8 mouse cellular contexts compared by ENCODE assay signal in genomic region chr2:38338348-38338932, GRCm38 (mm10). TPM values are rescaled to one million over a fixed set of nuclear protein-coding genes. Genes with fewer than 3 reads are reported as not detected.
DNase-seq lines count a peak whose midpoint lies in the region; ATAC-seq lines count a peak whose summit lies in the region.

No protein-coding gene starts in this region.

- H3K9ac ChIP-seq in lung, embryonic 16.5 days (ENCODE audit: low read length) = no peak overlapping the region
- peak overlapping the region; percentile 99 for H3K9ac ChIP-seq in forebrain, embryonic 13.5 days
- H3K9ac ChIP-seq in limb, embryonic 15.5 days = no peak overlapping the region
- H3K9ac ChIP-seq in stomach, embryonic 16.5 days (ENCODE audit: low read length) = no peak overlapping the region

- 7% methylated on average over 5 of the region's 5 CpGs for WGBS in lung, embryonic 16.5 days
- WGBS in forebrain, embryonic 13.5 days = 4% methylated on average over 5 of the region's 5 CpGs
- WGBS in limb, embryonic 15.5 days = 16% methylated on average over 5 of the region's 5 CpGs
- WGBS in stomach, embryonic 16.5 days = 6% methylated on average over 5 of the region's 5 CpGs

- no peak overlapping the region for H3K27ac ChIP-seq in lung, embryonic 16.5 days (ENCODE audit: low read length)
- peak overlapping the region; percentile 98 for H3K27ac ChIP-seq in forebrain, embryonic 13.5 days
- no peak overlapping the region for H3K27ac ChIP-seq in limb, embryonic 15.5 days
- H3K27ac ChIP-seq in stomach, embryonic 16.5 days (ENCODE audit: low read length) = no peak overlapping the region

- DNase-seq in lung, postnatal 4 days = no peak
- DNase-seq in frontal cortex, postnatal 36 days (ENCODE audit: low spot score in 2 of 2) = no peak
- no peak for DNase-seq in cerebellum, adult 18-20 months
- no peak for DNase-seq in urinary bladder, adult 18-20 months (ENCODE audit: low spot score in 2 of 2)

- peaks cover 93% of the 10 kb centered on the region for H3K27me3 ChIP-seq in lung, embryonic 16.5 days (ENCODE audit: control insufficient read depth, insufficient read depth, low read depth, low read length)
- peaks cover 53% of the 10 kb centered on the region for H3K27me3 ChIP-seq in forebrain, embryonic 13.5 days
- peaks cover 82% of the 10 kb centered on the region for H3K27me3 ChIP-seq in limb, embryonic 15.5 days
- H3K27me3 ChIP-seq in stomach, embryonic 16.5 days (ENCODE audit: control insufficient read depth, insufficient read depth, low read length) = peaks cover 92% of the 10 kb centered on the region

- no peaks in the 10 kb centered on the region for H3K9me3 ChIP-seq in lung, embryonic 16.5 days (ENCODE audit: control insufficient read depth, low read length)
- no peaks in the 10 kb centered on the region for H3K9me3 ChIP-seq in forebrain, embryonic 13.5 days (replicated peaks)
- H3K9me3 ChIP-seq in limb, embryonic 15.5 days = no peaks in the 10 kb centered on the region
- H3K9me3 ChIP-seq in stomach, embryonic 16.5 days (replicated peaks; ENCODE audit: control insufficient read depth, low read length) = no peaks in the 10 kb centered on the region

- peak overlapping the region; percentile 50 for H3K4me3 ChIP-seq in lung, embryonic 16.5 days (ENCODE audit: low read length)
- peak overlapping the region; percentile 91 for H3K4me3 ChIP-seq in forebrain, embryonic 13.5 days
- peak overlapping the region; percentile 53 for H3K4me3 ChIP-seq in limb, embryonic 15.5 days
- H3K4me3 ChIP-seq in stomach, embryonic 16.5 days (replicated peaks; ENCODE audit: low read length) = peak overlapping the region; percentile 45

- peaks cover 11% of the 10 kb centered on the region for H3K4me1 ChIP-seq in lung, embryonic 16.5 days (replicated peaks; ENCODE audit: control insufficient read depth, insufficient read depth, low read length)
- peaks cover 43% of the 10 kb centered on the region for H3K4me1 ChIP-seq in forebrain, embryonic 13.5 days
- peaks cover 21% of the 10 kb centered on the region for H3K4me1 ChIP-seq in limb, embryonic 15.5 days
- H3K4me1 ChIP-seq in stomach, embryonic 16.5 days (ENCODE audit: control insufficient read depth, insufficient read depth, low read length) = peaks cover 9% of the 10 kb centered on the region

- peak overlapping the region; percentile 87; the same call in 1 of the 2 replicates for H3K4me2 ChIP-seq in lung, embryonic 16.5 days (ENCODE audit: low read depth, low read length)
- peak overlapping the region; percentile 93 for H3K4me2 ChIP-seq in forebrain, embryonic 13.5 days
- peak overlapping the region; percentile 97 for H3K4me2 ChIP-seq in limb, embryonic 15.5 days
- H3K4me2 ChIP-seq in stomach, embryonic 16.5 days (ENCODE audit: low read depth, low read length) = peak overlapping the region; percentile 79; the same call in 1 of the 2 replicates

- ATAC-seq in lung, embryonic 16.5 days (ENCODE audit: low read depth) = no peak
- no peak for ATAC-seq in forebrain, embryonic 13.5 days
- ATAC-seq in limb, embryonic 15.5 days (ENCODE audit: insufficient number of reproducible peaks, low FRiP score, low TSS enrichment, low read depth) = no peak
- no peak for ATAC-seq in stomach, embryonic 16.5 days (ENCODE audit: insufficient read depth, low FRiP score)

- H3K36me3 ChIP-seq in lung, embryonic 16.5 days (ENCODE audit: control insufficient read depth, insufficient read depth, low read length) = no peaks in the 10 kb centered on the region
- H3K36me3 ChIP-seq in forebrain, embryonic 13.5 days (ENCODE audit: poor library complexity, severe bottlenecking) = no peaks in the 10 kb centered on the region
- no peaks in the 10 kb centered on the region for H3K36me3 ChIP-seq in limb, embryonic 15.5 days
- H3K36me3 ChIP-seq in stomach, embryonic 16.5 days (ENCODE audit: control insufficient read depth, insufficient read depth, low read length) = no peaks in the 10 kb centered on the region

RNA-seq across cellular contexts. Expression of gene Lhx2, which starts 0.6 kb away (rescaled TPM):
- not detected in 2 replicates for polyA plus RNA-seq in lung, embryonic 16.5 days (2015; fragmentation: Nextera tagmentation; extraction: Ambion mirVana)
- 153 and 167 TPM in 2 replicates for polyA plus RNA-seq in forebrain, embryonic 13.5 days (2015; fragmentation: Nextera tagmentation; extraction: Ambion mirVana)
- 5.1 and 8.5 TPM in 2 replicates for polyA plus RNA-seq in limb, embryonic 15.5 days (2015; fragmentation: Nextera tagmentation; extraction: Ambion mirVana)
- 0.14 TPM in 1 of 2 replicates, not detected in the other for polyA plus RNA-seq in stomach, embryonic 16.5 days (2015; fragmentation: Nextera tagmentation; extraction: Ambion mirVana)

RNA-seq across cellular contexts. Expression of gene Dennd1a, which starts 51.2 kb away (rescaled TPM):
- polyA plus RNA-seq in lung, embryonic 16.5 days (2015; fragmentation: Nextera tagmentation; extraction: Ambion mirVana) = 11.0 and 11.7 TPM in 2 replicates
- polyA plus RNA-seq in forebrain, embryonic 13.5 days (2015; fragmentation: Nextera tagmentation; extraction: Ambion mirVana) = 17.7 and 19.9 TPM in 2 replicates
- 13.0 and 15.1 TPM in 2 replicates for polyA plus RNA-seq in limb, embryonic 15.5 days (2015; fragmentation: Nextera tagmentation; extraction: Ambion mirVana)
- 7.9 and 10.2 TPM in 2 replicates for polyA plus RNA-seq in stomach, embryonic 16.5 days (2015; fragmentation: Nextera tagmentation; extraction: Ambion mirVana)

Comparison
In these comparisons a context has a peak if more than half of its experiments do, and no peak if none do; other contexts are left out.
1. RNA of gene Lhx2, which starts 0.6 kb away (polyA plus RNA-seq): 153 to 167 TPM in forebrain, embryonic 13.5 days; 5.1 to 8.5 TPM in limb, embryonic 15.5 days, 0.14 TPM in stomach, embryonic 16.5 days and not detected in lung, embryonic 16.5 days; every median in the first group is over 10 times any median in the second.
2. Peak in every context shown above with its lines, with median percentiles within 50 percentile points of each other: H3K4me2 ChIP-seq and H3K4me3 ChIP-seq.